Mouse (Mus musculus): ENCODE measurements around the gene Hnrnph3.

DNA sequence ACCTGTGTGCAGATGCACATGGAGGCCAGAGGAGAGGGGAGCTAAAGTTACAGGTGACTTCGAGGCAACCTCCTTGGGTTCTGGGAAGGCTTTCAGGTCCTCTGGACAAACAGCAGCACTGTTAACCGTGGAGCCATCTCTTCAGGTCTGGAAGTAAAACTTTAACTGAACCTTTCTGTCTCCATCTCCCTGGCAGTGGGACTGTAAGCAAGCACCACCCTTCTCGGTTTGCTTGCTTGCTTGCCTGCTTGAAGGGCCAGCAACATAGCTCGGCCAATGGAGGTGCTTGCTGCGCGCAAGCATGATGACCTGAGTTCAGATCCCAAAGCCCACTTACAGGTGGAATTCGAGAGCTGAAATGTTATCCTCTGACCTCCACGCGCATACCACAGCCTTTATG lies 40.5 kb upstream of the Hnrnph3 start:
- TF ChIP-seq CTCF (IDR thresholded peaks at IDR 0.05) (no peak), POLR2A (IDR thresholded peaks at IDR 0.05; ENCODE audit: insufficient read depth, low read depth, low read length) (no peak)

All from heart, adult 2 months (tissue).